Mouse (Mus musculus) lung, embryonic 14.5 days (tissue): ENCODE measurements around the gene Rpa1. TPM values are rescaled to one million over a fixed set of nuclear protein-coding genes. Genes with fewer than 3 reads are reported as not detected.
"Not testable (repeated sequence)": the region's sequence is repeated elsewhere in the genome, so short reads cannot be mapped to it uniquely, and the experiment has no call there.

Experiments used
- ATAC-seq: fragments of 200-750 bp; cut with Nextera tagmentation; 2 replicates; pipeline ENCODE4 v1.8.0; 2017; ENCODE audit warnings: mild to moderate bottlenecking, moderate TSS enrichment, moderate library complexity; ENCODE audit not compliant: insufficient read depth
- DNase-seq: peaks from one replicate; pipeline ENCODE4 v3.0.0-alpha.2; 2015
- H3K27ac ChIP-seq: fragments of 300-500 bp; sonication (generic); 2 replicates; pipeline ENCODE4 v1.5.1; 2014; ENCODE audit warnings: low read depth, mild to moderate bottlenecking, moderate library complexity
- H3K27me3 ChIP-seq: fragments of 300-500 bp; sonication (generic); 2 replicates; pipeline ENCODE4 v1.6.1; 2014; ENCODE audit warnings: low read length, control low read depth; ENCODE audit not compliant: insufficient read depth
- H3K36me3 ChIP-seq: fragments of 300-500 bp; sonication (generic); 2 replicates; pipeline ENCODE4 v1.6.1; 2014; ENCODE audit warnings: control low read depth; ENCODE audit not compliant: insufficient read depth
- H3K4me1 ChIP-seq: fragments of 300-500 bp; sonication (generic); 2 replicates; pipeline ENCODE4 v1.6.1; 2014; ENCODE audit warnings: antibody characterized with exemption, control low read depth; ENCODE audit not compliant: insufficient read depth
- H3K4me2 ChIP-seq: fragments of 300-500 bp; sonication (generic); 2 replicates; pipeline ENCODE4 v1.6.1; 2014; ENCODE audit warnings: mild to moderate bottlenecking
- H3K4me3 ChIP-seq: fragments of 300-500 bp; sonication (generic); 2 replicates; pipeline ENCODE4 v1.5.1; 2014; ENCODE audit warnings: low read depth, low read length
- H3K9ac ChIP-seq: fragments of 300-500 bp; sonication (generic); 2 replicates; pipeline ENCODE4 v1.6.1; 2014
- H3K9me3 ChIP-seq: fragments of 300-500 bp; sonication (generic); 2 replicates; pipeline ENCODE4 v1.6.1; 2016; ENCODE audit warnings: low read depth, low read length, control low read depth
- CTCF ChIP-seq: IDR thresholded peaks from 2 replicates; pipeline ENCODE4 v1.5.1; 2016; ENCODE audit warnings: antibody characterized with exemption, low read depth
- WGBS: fragments of 180-500 bp; shearing (Covaris S2); extraction: QIAGEN DNeasy Blood & Tissue Kit; methylation state at CpG from one replicate; pipeline ENCODE4 v1.1.7; 2014; 5-methylcytosine and 5-hydroxymethylcytosine counted together
- polyA plus RNA-seq: library from polyadenylated mRNA; unstranded; fragments of >200 nt; fragmentation: Nextera tagmentation; extraction: Ambion mirVana; gene quantifications from 2 replicates; pipeline ENCODE4 v1.2.1, GENCODE M21; 2014

Gene Rpa1
- polyA plus RNA-seq, 1 experiment from 2014 or later, result 186 TPM

DNA sequence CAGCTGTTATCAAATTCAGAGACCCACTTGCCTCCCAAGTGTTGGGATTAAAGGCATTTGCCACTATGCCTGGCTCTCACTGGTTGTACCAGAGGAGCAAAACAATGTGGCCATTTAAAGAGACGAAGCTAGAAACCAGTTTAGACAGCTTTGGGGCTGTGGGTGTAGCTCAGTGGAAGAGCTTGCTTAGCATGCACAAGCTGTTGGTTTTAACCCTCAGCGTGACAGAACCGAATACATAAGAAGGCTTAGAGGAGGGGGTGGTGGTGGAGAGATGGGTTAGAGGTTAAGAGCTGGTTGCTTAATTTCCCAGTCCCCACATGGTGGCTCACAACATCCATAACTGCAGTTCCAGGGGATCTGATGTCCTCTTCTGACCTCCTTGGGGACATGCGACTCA lies 39.5 kb downstream of the Rpa1 start:
- H3K27ac ChIP-seq, result no peak overlapping the region
- no peak for DNase-seq

DNA sequence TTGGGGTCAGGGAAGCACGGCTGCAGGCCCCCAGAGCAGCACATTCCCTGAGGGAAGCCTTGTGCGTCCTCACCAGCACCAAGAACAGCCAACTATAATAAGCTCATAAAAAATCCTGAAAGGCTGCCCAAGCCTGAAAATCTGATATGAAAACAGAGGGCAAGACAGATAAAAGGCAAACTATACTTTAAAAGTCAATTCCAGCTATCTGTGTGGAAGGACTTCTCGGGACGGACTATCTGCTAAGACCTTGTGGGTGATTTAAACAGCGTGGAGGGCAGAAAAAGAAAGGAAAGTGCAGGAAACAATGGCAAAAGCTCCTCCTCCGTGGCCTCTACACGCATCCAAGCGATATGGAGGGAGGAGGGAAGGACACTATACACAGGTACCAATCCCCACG lies 43.3 kb downstream of the Rpa1 start:
- Histone ChIP-seq H3K4me1 (no peaks in the 10 kb centered on the region), H3K36me3 (peaks cover 90% of the 10 kb centered on the region), H3K27ac (no peak overlapping the region), H3K4me3 (no peak overlapping the region), H3K27me3 (no peaks in the 10 kb centered on the region), H3K9ac (no peak overlapping the region), H3K9me3 (no peaks in the 10 kb centered on the region), H3K4me2 (no peak overlapping the region)
- DNase-seq (no peak), ATAC-seq (no peak)
- WGBS, result 85% methylated on average over 9 of the region's 9 CpGs
- TF ChIP-seq CTCF, result no peak

More for the DNA sequence above, 39.5 kb downstream of the Rpa1 start:
- H3K4me2 ChIP-seq, result no peak overlapping the region
- no peaks in the 10 kb centered on the region for H3K9me3 ChIP-seq
- 87% methylated on average over 4 of the region's 4 CpGs for WGBS
- no peak for TF ChIP-seq CTCF
- no peaks in the 10 kb centered on the region for H3K27me3 ChIP-seq
- no peak for ATAC-seq
- peaks cover 89% of the 10 kb centered on the region for H3K36me3 ChIP-seq
- no peak overlapping the region for H3K4me3 ChIP-seq
- no peaks in the 10 kb centered on the region for H3K4me1 ChIP-seq
- H3K9ac ChIP-seq, result no peak overlapping the region

DNA sequence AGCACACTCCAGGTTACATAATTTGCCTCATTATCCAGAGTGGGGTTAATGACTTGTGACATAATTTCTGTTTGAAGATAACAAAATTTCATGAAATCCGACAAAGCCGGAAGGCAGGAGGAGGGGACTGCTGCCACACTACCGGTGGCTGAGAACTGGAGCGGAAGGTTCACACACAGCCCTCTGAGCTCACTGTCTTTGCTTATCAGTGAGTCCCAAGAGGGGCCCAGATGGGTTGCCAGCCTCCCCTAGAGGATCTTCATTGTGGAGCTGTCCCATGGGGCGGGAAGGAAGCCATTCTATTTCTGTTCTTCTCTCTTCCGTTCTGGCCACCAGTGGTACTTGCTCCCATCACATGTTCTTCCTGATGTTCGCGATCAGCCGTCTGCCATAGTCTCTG lies 47.2 kb downstream of the Rpa1 start:
- H3K27ac ChIP-seq, result no peak overlapping the region
- WGBS, result 81% methylated on average over 9 of the region's 9 CpGs
- H3K27me3 ChIP-seq, result no peaks in the 10 kb centered on the region
- no peak overlapping the region for H3K4me2 ChIP-seq
- no peak for TF ChIP-seq CTCF
- H3K9me3 ChIP-seq, result no peaks in the 10 kb centered on the region
- DNase-seq (no peak), ATAC-seq (no peak)
- no peak overlapping the region for H3K4me3 ChIP-seq
- no peak overlapping the region for H3K9ac ChIP-seq
- H3K4me1 ChIP-seq, result no peaks in the 10 kb centered on the region
- H3K36me3 ChIP-seq, result peaks cover 61% of the 10 kb centered on the region

DNA sequence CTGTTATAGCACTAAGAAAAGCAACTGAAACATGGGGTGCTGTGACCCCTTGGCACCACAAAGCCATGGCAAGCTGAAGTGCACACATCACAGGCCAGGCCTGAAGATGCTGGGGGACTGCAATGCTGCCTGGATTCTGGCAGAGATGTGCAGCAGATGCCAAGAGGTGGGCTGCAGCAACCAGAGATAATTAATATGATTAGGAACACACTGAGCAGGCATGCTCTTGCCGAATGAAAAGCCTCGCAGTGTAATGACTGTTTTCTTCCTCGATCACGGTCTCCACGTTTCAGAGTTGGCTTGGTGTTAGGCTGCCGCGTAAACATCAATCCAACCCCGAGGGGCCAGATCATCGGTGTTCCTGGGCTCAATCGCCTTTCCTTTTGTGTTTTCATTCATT lies 48.3 kb downstream of the Rpa1 start:
- no peaks in the 10 kb centered on the region for H3K4me1 ChIP-seq
- no peak overlapping the region for H3K27ac ChIP-seq
- no peaks in the 10 kb centered on the region for H3K27me3 ChIP-seq
- no peak overlapping the region for H3K4me3 ChIP-seq
- 85% methylated on average over 10 of the region's 10 CpGs for WGBS
- no peak overlapping the region for H3K9ac ChIP-seq
- ATAC-seq, result no peak
- no peaks in the 10 kb centered on the region for H3K9me3 ChIP-seq
- TF ChIP-seq CTCF, result no peak
- no peak for DNase-seq
- H3K4me2 ChIP-seq, result no peak overlapping the region
- H3K36me3 ChIP-seq, result peaks cover 49% of the 10 kb centered on the region

DNA sequence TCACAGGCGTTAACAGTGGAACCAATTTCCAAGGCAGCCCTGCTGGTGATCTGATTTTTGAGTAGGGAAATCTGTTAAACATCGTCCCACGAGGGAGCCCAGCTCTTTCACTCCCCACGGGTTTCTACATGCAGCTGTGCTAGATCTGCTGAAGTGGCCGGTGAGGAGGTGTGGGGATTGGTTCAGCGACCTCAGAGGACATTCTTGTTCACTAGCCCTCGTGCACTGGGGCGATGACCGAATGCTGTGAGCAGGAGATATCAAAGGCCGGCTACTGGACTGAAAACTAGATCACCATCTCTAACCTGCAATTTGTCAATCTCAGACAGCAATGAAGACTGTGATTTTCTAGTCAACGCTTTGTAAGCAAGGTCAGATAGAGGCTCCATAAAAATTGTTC lies 49.6 kb downstream of the Rpa1 start:
- no peaks in the 10 kb centered on the region for H3K4me1 ChIP-seq
- H3K9ac ChIP-seq, result no peak overlapping the region
- 37% methylated on average over 11 of the region's 11 CpGs for WGBS

DNA sequence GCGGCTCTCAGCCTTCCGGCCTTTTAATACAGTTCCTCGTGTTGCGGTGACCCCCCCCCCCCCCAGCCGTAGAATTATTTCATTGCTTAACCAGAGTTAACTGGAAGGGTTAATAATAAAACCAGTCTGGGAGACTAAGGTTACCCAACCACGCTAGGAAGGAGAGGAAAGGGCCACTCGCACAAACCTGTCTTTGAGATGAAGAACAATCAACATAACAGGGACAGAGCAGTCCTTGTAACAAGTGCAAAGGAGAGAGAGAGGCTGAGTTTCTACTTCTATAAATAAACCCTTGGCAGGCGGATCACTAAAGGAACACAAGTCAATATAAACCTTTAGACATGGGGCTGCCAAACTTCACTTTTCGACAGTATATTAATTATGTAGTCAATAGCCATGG lies 50.5 kb downstream of the Rpa1 start:
- Histone ChIP-seq H3K27me3 (peaks cover 7% of the 10 kb centered on the region), H3K4me3 (no peak overlapping the region), H3K4me1 (no peaks in the 10 kb centered on the region), H3K36me3 (peaks cover 36% of the 10 kb centered on the region), H3K27ac (no peak overlapping the region), H3K4me2 (no peak overlapping the region), H3K9me3 (no peaks in the 10 kb centered on the region), H3K9ac (no peak overlapping the region)
- no peak for ATAC-seq
- no peak for DNase-seq
- WGBS, result 53% methylated on average over 9 of the region's 9 CpGs
- TF ChIP-seq CTCF, result no peak

More for the DNA sequence above, 49.6 kb downstream of the Rpa1 start:
- Histone ChIP-seq H3K27ac (no peak overlapping the region), H3K4me2 (no peak overlapping the region), H3K36me3 (peaks cover 44% of the 10 kb centered on the region), H3K27me3 (no peaks in the 10 kb centered on the region; the same call in 1 of the 2 replicates), H3K9me3 (no peaks in the 10 kb centered on the region), H3K4me3 (no peak overlapping the region)
- DNase-seq, result no peak
- ATAC-seq, result no peak
- no peak for TF ChIP-seq CTCF

DNA sequence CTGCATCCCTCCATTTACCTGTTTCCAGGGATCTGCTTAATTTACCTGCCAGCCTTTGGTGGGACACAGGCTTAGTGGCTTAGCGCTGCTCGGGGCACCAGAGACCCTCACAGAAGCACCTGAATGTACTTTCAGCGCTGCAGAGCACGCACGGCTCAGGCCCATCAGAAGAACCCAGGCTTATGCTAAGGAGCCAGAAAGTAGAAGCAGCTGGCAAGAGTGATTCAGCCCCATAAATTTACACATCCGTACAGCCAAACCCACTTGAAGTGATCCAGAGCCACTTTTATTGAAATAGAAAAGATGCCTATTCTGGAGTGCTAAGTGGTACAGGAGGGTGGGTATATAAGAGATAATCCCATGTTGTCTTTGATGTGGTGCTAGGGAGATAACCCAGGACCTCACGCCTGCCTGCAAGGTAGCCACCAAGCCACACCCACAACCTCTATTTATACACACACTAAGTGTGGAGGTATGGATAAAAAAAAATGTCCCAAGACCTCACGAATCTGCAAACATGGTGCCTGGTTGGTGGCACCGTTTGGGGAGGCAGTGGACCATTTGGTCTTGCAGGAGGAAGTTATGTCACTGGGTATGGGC lies 51.6 kb downstream of the Rpa1 start:
- no peaks in the 10 kb centered on the region for H3K9me3 ChIP-seq
- no peak overlapping the region for H3K4me2 ChIP-seq
- H3K27me3 ChIP-seq, result peaks cover 17% of the 10 kb centered on the region
- no peak overlapping the region for H3K27ac ChIP-seq
- ATAC-seq (no peak), DNase-seq (no peak)
- H3K36me3 ChIP-seq, result peaks cover 24% of the 10 kb centered on the region
- no peak overlapping the region for H3K4me3 ChIP-seq
- no peaks in the 10 kb centered on the region for H3K4me1 ChIP-seq
- no peak for TF ChIP-seq CTCF
- H3K9ac ChIP-seq, result no peak overlapping the region
- WGBS, result 65% methylated on average over 9 of the region's 9 CpGs

DNA sequence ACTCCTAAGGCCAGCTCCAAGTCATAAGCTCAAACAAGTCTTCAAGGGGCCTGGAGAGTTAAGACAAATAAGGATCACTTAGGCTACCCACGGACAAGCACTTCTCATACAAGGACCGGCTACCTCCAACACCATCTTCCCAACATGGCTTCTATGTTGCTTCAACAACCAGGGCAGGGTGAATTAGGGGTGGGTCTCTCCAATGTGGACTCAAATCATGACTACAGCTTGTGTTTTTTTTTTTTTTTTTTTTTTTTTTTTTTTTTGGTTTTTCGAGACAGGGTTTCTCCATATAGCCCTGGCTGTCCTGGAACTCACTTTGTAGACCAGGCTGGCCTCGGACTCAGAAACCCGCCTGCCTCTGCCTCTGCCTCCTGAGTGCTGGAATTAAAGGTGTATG lies 52.6 kb downstream of the Rpa1 start:
- H3K4me3 ChIP-seq, H3K9me3 ChIP-seq, H3K4me2 ChIP-seq, H3K4me1 ChIP-seq, H3K9ac ChIP-seq, ATAC-seq, DNase-seq, H3K27ac ChIP-seq: not testable (repeated sequence)
- H3K36me3 ChIP-seq, result peaks cover 15% of the 10 kb centered on the region
- 72% methylated on average over 5 of the region's 5 CpGs for WGBS
- H3K27me3 ChIP-seq, result peaks cover 17% of the 10 kb centered on the region
